Mouse (Mus musculus): ENCODE measurements around the gene Thsd7b.
"Not testable (repeated sequence)": the region's sequence is repeated elsewhere in the genome, so short reads cannot be mapped to it uniquely, and the experiment has no call there.

Gene Thsd7b

GRCm38 (mm10) chr1:129874355-129874754, 601.3 kb downstream of the Thsd7b start:
- no peak for DNase-seq

GRCm38 (mm10) chr1:129887861-129888260, 614.8 kb downstream of the Thsd7b start:
- DNase-seq, result no peak

GRCm38 (mm10) chr1:129898121-129898520, 625.0 kb downstream of the Thsd7b start:
- no peak for DNase-seq

- DNase-seq, result no peak
Measured at GRCm38 (mm10) chr1:129915484-129915883, 642.4 kb downstream of the Thsd7b start.

DNA sequence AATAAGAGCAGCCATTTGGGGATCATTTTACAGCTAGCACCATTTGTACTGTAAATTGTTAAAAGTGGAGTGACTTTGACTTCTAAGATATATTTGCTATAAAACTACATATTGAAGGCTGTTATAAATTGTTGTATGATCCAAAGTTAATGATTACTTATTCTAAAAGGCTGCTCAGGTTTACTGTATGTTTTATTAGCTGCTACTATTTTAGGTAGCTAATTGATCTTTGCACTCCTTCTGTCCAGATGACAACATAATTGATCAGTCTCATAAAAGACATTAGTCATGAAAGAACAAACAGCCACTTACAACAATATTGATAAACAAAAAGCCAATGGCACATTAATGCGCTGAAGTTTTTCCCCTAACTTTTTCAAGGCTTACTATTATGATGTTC, 644.5 kb downstream of the Thsd7b start:
- no peak for DNase-seq

DNA sequence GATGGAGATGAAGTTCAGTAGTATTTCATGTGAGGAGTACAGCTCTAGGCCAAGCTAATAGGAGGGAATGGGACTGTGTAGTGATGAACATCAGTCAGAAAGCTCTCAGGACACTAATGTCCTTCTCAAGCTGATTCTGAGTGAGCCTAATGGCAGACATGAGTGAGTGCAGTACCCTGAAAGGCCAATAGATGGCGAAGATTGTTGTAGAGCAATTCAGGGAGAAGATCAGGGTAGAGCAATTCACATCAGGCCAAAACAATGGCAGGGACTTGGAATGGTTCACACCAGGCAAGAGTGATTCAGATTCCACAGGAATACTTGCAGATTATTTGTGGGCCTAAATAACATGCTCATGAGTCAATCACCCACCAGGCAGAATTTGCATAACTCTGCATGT, 646.3 kb downstream of the Thsd7b start:
- DNase-seq, result no peak

- no peak for DNase-seq
Measured at GRCm38 (mm10) chr1:129931003-129931402, 657.9 kb downstream of the Thsd7b start.

DNA sequence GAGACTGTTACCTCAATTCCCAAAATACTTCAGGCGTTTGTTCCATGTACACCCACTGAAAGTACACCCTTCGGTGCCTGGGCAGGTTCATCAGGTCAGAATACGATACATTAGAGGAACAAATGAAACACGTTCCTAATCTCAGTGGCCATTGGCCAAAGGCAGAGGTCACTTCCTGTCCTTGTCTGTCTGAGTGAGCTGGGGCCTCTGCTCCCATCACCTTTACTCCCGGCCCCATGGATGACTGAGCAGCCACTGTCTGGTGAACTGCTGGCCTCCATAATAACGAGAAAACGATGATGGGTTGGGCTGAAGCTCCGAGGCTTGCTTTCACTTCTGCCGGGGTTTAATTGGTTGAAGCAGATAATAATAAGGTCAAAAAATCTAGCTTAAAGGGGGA, 670.0 kb downstream of the Thsd7b start:
- DNase-seq, result no peak

GRCm38 (mm10) chr1:129947026-129947425, 673.9 kb downstream of the Thsd7b start:
- DNase-seq, result no peak

DNA sequence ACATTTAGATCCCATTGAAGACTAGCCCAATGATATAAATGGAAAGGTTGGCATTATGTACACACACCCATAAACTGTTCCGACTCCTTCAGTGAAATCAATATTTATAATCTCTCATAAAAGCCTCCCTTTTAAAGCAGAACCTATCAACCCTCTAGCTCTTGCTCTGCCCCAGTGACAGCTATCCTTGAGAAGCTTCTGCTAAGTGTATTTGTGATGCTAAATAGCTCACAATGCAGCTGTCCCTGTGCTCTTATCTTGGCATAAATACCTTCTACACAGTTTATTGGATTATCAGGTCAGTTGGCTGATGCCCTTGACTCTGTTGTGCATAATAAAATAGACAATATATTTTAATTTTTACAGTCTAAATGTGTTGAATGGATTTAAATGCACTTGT, 682.4 kb downstream of the Thsd7b start:
- no peak for DNase-seq

DNA sequence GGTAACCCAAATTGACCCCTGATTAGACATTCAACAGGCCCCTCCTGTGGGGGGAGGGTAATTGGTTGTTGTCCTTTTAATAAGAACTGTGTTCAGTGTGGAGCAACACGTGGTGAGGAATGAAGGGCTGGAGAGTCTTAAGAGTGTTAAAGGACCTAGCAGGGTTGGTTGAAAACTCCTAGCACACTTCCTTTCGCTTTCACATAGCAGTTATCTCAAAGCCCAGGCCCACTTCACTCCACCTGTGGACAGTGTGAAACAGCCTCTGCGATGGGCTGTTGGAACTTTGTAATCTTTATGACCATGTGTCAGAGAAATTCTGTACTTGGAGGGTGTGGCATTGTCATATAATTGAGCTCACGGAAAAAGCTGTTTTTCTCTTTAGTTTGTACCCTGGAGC, 683.5 kb downstream of the Thsd7b start:
- DNase-seq, result no peak

GRCm38 (mm10) chr1:129959352-129959751, 686.2 kb downstream of the Thsd7b start:
- not testable (repeated sequence) for DNase-seq

- DNase-seq, result no peak
Measured at GRCm38 (mm10) chr1:129963166-129963565, 690.1 kb downstream of the Thsd7b start.

GRCm38 (mm10) chr1:129989247-129989646, 716.1 kb downstream of the Thsd7b start:
- DNase-seq, result not testable (repeated sequence)

- DNase-seq, result no peak
Measured at GRCm38 (mm10) chr1:129990821-129991220, 717.7 kb downstream of the Thsd7b start.

DNA sequence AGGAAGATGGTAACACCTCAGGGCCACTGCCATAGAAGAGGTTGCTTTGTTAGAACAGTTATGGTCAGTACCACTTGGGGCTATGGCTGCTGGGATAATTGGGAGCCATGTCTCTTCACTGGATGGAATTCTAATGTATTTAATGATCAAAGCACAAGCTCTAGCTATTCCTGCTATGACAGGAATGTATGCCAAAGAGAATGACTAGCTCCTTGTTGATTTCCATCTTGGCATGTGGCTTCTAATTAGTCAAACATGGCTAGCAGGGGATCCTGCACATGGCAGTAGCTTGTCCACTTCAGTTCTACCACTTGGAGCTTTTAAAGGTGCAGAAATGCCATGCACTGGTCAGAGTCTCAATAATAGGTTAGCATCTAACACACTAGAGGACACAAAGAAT, 781.9 kb downstream of the Thsd7b start:
- no peak for DNase-seq

DNA sequence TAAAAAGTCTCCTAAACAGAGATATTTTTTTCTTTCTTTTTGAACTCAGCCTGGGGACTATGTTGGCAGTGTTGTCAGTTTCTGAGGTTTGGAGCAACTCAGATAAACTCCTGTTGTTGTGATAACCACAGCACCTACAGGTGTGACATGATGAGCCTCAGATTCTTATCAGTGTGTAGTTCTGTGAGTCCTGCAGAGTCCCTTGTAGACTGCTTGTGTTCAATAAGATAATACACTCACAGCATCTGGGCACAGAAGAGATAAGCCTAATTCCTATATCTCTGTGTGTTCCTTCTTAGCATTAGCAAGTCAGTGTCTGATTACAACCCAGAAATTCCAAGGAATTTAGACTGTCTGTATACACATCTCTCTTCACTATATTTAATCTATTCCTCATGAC, 789.0 kb downstream of the Thsd7b start:
- no peak for DNase-seq

GRCm38 (mm10) chr1:130066193-130066959, 793.3 kb downstream of the Thsd7b start:
- no peak for DNase-seq

DNA sequence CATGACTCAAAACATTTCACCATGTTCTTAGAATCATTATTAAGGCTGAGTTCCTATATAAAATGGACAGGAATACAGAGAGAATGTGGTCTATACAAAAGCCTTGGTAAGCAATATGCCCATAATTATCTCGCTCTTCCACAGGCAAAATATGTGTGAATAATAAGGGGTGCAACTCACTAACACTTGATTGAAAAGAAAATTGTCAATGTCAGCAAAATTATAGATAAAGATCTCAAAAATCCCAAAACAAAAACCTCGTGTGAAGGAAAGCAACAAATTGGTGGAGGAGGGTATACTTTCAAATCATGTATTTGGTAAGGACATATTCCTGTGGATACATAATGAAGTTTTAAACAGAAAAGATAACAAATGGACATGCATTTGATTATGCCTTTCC, 810.7 kb downstream of the Thsd7b start:
- DNase-seq, result no peak

- no peak for DNase-seq
Measured at GRCm38 (mm10) chr1:130085207-130085606, 812.1 kb downstream of the Thsd7b start.

GRCm38 (mm10) chr1:130085910-130086309, 812.8 kb downstream of the Thsd7b start:
- DNase-seq, result no peak

DNA sequence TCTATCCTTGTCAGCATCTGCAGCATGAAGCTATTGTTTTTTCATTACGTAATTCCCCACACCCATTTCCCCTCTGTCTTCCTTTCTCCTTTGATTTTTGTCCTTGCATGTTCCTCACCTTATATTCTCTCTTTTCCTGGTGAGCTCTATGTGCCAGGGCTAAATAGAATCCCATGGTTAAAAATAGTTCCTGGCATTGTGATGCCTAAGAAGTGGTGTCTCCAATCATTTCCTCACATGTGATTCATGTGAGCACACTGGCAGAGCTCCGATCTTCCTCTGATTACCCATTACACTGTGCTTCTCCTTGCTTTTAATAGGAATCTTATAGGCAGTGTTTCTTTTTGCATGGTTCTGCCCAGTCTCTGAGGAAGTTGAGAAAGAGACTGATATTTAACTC, 826.1 kb downstream of the Thsd7b start:
- DNase-seq, result no peak

- DNase-seq, result no peak
Measured at GRCm38 (mm10) chr1:130112580-130113314, 839.6 kb downstream of the Thsd7b start.

DNA sequence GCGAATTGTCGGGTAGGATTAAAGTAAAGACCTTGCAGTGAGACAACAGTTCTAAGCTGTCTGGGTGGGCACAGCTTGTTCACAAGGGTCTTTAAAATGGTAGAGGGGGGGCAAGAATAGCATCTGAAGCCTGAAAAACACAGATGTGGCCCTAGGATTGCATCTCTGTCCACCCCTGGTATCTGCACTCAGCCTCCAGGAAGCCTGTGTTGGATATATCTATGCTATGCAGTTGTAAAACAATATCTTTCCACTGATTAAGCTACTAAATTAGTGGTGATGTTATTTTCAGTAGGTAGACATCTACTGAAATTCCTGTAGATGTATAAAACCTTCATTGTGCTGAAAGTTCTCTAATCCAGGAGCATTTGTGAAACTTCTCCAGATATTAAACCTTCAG, 840.4 kb downstream of the Thsd7b start:
- no peak for DNase-seq
